Mouse (Mus musculus): Measurements from ENCODE around the gene Slc10a7. TPM values are rescaled to one million over a fixed set of nuclear protein-coding genes. Genes with fewer than 3 reads are reported as not detected.

The Slc10a7 gene
- polyA plus RNA-seq, 1 experiment = 3.5 TPM

DNA sequence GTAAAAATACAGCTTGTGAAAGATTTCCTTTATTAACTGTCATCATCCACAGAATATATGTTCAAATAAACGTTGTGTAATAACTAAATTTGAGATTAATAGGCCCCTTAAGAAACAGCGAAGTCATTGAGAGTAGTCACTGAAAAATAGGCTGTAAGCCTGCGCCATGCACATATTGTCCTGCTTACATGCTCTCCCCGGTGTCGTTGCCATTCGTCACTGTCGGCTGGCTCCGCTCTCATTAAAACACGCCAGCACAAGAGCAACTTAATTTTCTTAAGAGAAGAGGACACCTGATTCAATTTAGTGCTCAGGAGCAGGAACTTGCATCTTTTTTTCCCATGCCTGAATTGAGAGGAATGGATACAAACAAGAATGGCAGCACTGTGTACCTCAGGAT is 62.4 kb downstream of the Slc10a7 start:
- Histone ChIP-seq H3K4me3 (no peak overlapping the region), H3K79me2 (ENCODE audit: control insufficient read depth, insufficient read depth) (no peaks in the 10 kb centered on the region), H3ac (ENCODE audit: control insufficient read depth, insufficient read length) (no peak overlapping the region), H3K27me3 (ENCODE audit: control insufficient read depth, insufficient read depth, insufficient read length) (no peaks in the 10 kb centered on the region), H3K4me2 (ENCODE audit: low read depth) (no peak overlapping the region), H3K36me3 (ENCODE audit: control insufficient read depth, insufficient read depth) (no peaks in the 10 kb centered on the region)
- TF ChIP-seq CEBPB (IDR thresholded peaks at IDR 0.05; ENCODE audit: insufficient read depth, poor library complexity, severe bottlenecking) (no peak), REST (IDR thresholded peaks at IDR 0.05; ENCODE audit: insufficient read depth, insufficient read length) (no peak), TCF12 (IDR thresholded peaks at IDR 0.05; ENCODE audit: insufficient read depth, poor library complexity, severe bottlenecking) (no peak), MYOG (IDR thresholded peaks at IDR 0.05; ENCODE audit: control insufficient read depth in 1 of 3, insufficient read depth in 1 of 3, insufficient read length in 2 of 3, low read depth in 2 of 3) (no peak), POLR2A (IDR thresholded peaks at IDR 0.05; ENCODE audit: insufficient read length, low read depth) (no peak), POLR2AphosphoS2 (IDR thresholded peaks at IDR 0.05; ENCODE audit: insufficient read length, low read depth) (no peak), MYOD1 (IDR thresholded peaks at IDR 0.05; ENCODE audit: control insufficient read depth in 1 of 3, insufficient read length in 2 of 3, low read depth in 2 of 3) (no peak), SRF (IDR thresholded peaks at IDR 0.05; ENCODE audit: control insufficient read depth, insufficient read length, low read depth) (no peak), TCF3 (IDR thresholded peaks at IDR 0.05; ENCODE audit: insufficient read length, low read depth) (no peak), MAX (IDR thresholded peaks at IDR 0.05; ENCODE audit: low read depth) (no peak), USF1 (IDR thresholded peaks at IDR 0.05; ENCODE audit: low read depth) (no peak), E2F4 (IDR thresholded peaks at IDR 0.05; ENCODE audit: insufficient read depth) (no peak)

GRCm38 (mm10) chr8:78574207-78574606 is 65.1 kb downstream of the Slc10a7 start:
- Histone ChIP-seq H3K4me2 (ENCODE audit: low read depth) (no peak overlapping the region), H3K27me3 (ENCODE audit: control insufficient read depth, insufficient read depth, insufficient read length) (no peaks in the 10 kb centered on the region), H3K4me3 (no peak overlapping the region), H3ac (ENCODE audit: control insufficient read depth, insufficient read length) (no peak overlapping the region), H3K36me3 (ENCODE audit: control insufficient read depth, insufficient read depth) (no peaks in the 10 kb centered on the region), H3K79me2 (ENCODE audit: control insufficient read depth, insufficient read depth) (no peaks in the 10 kb centered on the region)
- TF ChIP-seq TCF3 (IDR thresholded peaks at IDR 0.05; ENCODE audit: insufficient read length, low read depth) = no peak
- no peak for TF ChIP-seq REST (IDR thresholded peaks at IDR 0.05; ENCODE audit: insufficient read depth, insufficient read length)
- TF ChIP-seq TCF12 (IDR thresholded peaks at IDR 0.05; ENCODE audit: insufficient read depth, poor library complexity, severe bottlenecking) = no peak
- no peak for TF ChIP-seq USF1 (IDR thresholded peaks at IDR 0.05; ENCODE audit: low read depth)
- no peak for TF ChIP-seq MYOG (IDR thresholded peaks at IDR 0.05; ENCODE audit: control insufficient read depth in 1 of 3, insufficient read depth in 1 of 3, insufficient read length in 2 of 3, low read depth in 2 of 3)
- TF ChIP-seq POLR2AphosphoS2 (IDR thresholded peaks at IDR 0.05; ENCODE audit: insufficient read length, low read depth) = no peak
- TF ChIP-seq E2F4 (IDR thresholded peaks at IDR 0.05; ENCODE audit: insufficient read depth) = no peak
- TF ChIP-seq POLR2A (IDR thresholded peaks at IDR 0.05; ENCODE audit: insufficient read length, low read depth) = no peak
- TF ChIP-seq SRF (IDR thresholded peaks at IDR 0.05; ENCODE audit: control insufficient read depth, insufficient read length, low read depth) = no peak
- TF ChIP-seq MYOD1 (IDR thresholded peaks at IDR 0.05; ENCODE audit: control insufficient read depth in 1 of 3, insufficient read length in 2 of 3, low read depth in 2 of 3) = no peak
- TF ChIP-seq MAX (IDR thresholded peaks at IDR 0.05; ENCODE audit: low read depth) = no peak
- no peak for TF ChIP-seq CEBPB (IDR thresholded peaks at IDR 0.05; ENCODE audit: insufficient read depth, poor library complexity, severe bottlenecking)

- no peaks in the 10 kb centered on the region for H3K36me3 ChIP-seq (ENCODE audit: control insufficient read depth, insufficient read depth)
- no peak overlapping the region for H3K4me2 ChIP-seq (ENCODE audit: low read depth)
- no peak overlapping the region for H3K4me3 ChIP-seq
- H3K79me2 ChIP-seq (ENCODE audit: control insufficient read depth, insufficient read depth) = no peaks in the 10 kb centered on the region
- no peak for TF ChIP-seq POLR2A (IDR thresholded peaks at IDR 0.05; ENCODE audit: insufficient read length, low read depth)
- no peak for TF ChIP-seq CEBPB (IDR thresholded peaks at IDR 0.05; ENCODE audit: insufficient read depth, poor library complexity, severe bottlenecking)
- TF ChIP-seq MYOD1 (IDR thresholded peaks at IDR 0.05; ENCODE audit: control insufficient read depth in 1 of 3, insufficient read length in 2 of 3, low read depth in 2 of 3) = no peak
- TF ChIP-seq TCF12 (IDR thresholded peaks at IDR 0.05; ENCODE audit: insufficient read depth, poor library complexity, severe bottlenecking) = no peak
- no peak for TF ChIP-seq SRF (IDR thresholded peaks at IDR 0.05; ENCODE audit: control insufficient read depth, insufficient read length, low read depth)
- TF ChIP-seq E2F4 (IDR thresholded peaks at IDR 0.05; ENCODE audit: insufficient read depth) = no peak
- TF ChIP-seq MYOG (IDR thresholded peaks at IDR 0.05; ENCODE audit: control insufficient read depth in 1 of 3, insufficient read depth in 1 of 3, insufficient read length in 2 of 3, low read depth in 2 of 3) = no peak
- no peaks in the 10 kb centered on the region for H3K27me3 ChIP-seq (ENCODE audit: control insufficient read depth, insufficient read depth, insufficient read length)
- no peak overlapping the region for H3ac ChIP-seq (ENCODE audit: control insufficient read depth, insufficient read length)
These were observed 68.4 kb downstream of the Slc10a7 start for GRCm38 (mm10) chr8:78577569-78577968.

DNA sequence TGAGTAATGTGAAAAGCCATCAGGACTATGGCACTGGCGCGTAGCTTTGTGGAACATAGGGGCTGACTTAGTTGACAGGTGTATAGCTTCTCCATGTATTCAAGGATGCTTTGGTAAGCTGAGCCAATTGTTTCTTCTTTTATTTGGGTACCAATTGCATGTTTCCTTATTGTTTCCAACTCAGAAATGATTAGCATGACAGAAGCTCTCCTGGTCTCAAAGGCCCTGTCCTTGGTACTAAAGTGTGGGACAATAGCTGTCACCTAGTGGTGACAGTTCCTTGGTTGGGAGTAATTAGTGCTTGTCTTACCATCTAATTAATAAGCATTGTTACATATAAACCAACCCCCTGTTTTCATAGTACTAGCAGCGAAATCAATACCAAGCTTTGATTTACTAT is 68.9 kb downstream of the Slc10a7 start:
- H3K4me3 ChIP-seq = no peak overlapping the region
- TF ChIP-seq TCF12 (IDR thresholded peaks at IDR 0.05; ENCODE audit: insufficient read depth, poor library complexity, severe bottlenecking) = no peak
- no peak overlapping the region for H3ac ChIP-seq (ENCODE audit: control insufficient read depth, insufficient read length)
- H3K36me3 ChIP-seq (ENCODE audit: control insufficient read depth, insufficient read depth) = no peaks in the 10 kb centered on the region
- H3K4me2 ChIP-seq (ENCODE audit: low read depth) = no peak overlapping the region
- peaks cover 3% of the 10 kb centered on the region for H3K79me2 ChIP-seq (ENCODE audit: control insufficient read depth, insufficient read depth)
- no peaks in the 10 kb centered on the region for H3K27me3 ChIP-seq (ENCODE audit: control insufficient read depth, insufficient read depth, insufficient read length)

DNA sequence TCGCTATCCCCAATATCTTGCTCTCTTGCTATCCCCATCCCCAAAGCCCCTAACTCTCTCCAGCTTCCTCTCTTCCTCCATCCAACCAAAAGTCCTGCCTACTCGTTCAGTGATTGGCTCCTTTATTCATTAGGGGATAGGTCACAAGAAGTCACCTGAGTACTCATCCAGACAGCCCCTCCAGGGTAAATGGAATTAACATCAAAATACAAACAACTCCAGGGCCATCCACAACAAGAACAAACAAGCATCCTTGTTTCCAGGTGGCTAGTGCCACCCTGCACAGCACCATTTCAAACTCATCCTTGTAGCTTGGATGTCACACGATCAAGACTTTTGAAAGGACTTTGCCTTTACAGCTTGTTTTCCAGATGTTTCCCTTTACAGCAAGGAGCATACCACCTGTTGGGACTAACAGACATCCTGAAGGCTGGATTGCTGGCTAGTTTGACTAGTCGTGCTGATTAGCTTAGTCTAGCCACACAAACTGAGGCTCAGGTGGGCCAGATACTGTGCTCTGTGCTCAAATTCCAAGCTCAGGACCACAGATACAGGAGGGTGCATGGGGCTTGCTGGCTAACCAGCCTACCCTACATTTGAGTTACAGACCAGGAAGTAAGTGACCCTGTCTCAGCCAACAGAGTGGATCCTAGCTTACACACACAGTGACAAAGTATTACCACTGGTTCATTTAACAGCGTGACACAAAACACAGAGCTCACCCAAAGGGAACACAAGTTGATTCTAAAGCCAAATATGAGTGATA is 75.0 kb downstream of the Slc10a7 start:
- TF ChIP-seq MAX (IDR thresholded peaks at IDR 0.05; ENCODE audit: low read depth) (no peak), POLR2AphosphoS2 (IDR thresholded peaks at IDR 0.05; ENCODE audit: insufficient read length, low read depth) (no peak), E2F4 (IDR thresholded peaks at IDR 0.05; ENCODE audit: insufficient read depth) (no peak), SRF (IDR thresholded peaks at IDR 0.05; ENCODE audit: control insufficient read depth, insufficient read length, low read depth) (no peak), MYOG (IDR thresholded peaks at IDR 0.05; ENCODE audit: control insufficient read depth in 1 of 3, insufficient read depth in 1 of 3, insufficient read length in 2 of 3, low read depth in 2 of 3) (no peak), REST (IDR thresholded peaks at IDR 0.05; ENCODE audit: insufficient read depth, insufficient read length) (no peak), POLR2A (IDR thresholded peaks at IDR 0.05; ENCODE audit: insufficient read length, low read depth) (no peak), CEBPB (IDR thresholded peaks at IDR 0.05; ENCODE audit: insufficient read depth, poor library complexity, severe bottlenecking) (no peak), USF1 (IDR thresholded peaks at IDR 0.05; ENCODE audit: low read depth) (no peak), TCF12 (IDR thresholded peaks at IDR 0.05; ENCODE audit: insufficient read depth, poor library complexity, severe bottlenecking) (no peak), TCF3 (IDR thresholded peaks at IDR 0.05; ENCODE audit: insufficient read length, low read depth) (no peak), MYOD1 (IDR thresholded peaks at IDR 0.05; ENCODE audit: control insufficient read depth in 1 of 3, insufficient read length in 2 of 3, low read depth in 2 of 3) (no peak)
- Histone ChIP-seq H3K79me2 (ENCODE audit: control insufficient read depth, insufficient read depth) (peaks cover 3% of the 10 kb centered on the region), H3K4me3 (no peak overlapping the region), H3K27me3 (ENCODE audit: control insufficient read depth, insufficient read depth, insufficient read length) (no peaks in the 10 kb centered on the region), H3K36me3 (ENCODE audit: control insufficient read depth, insufficient read depth) (no peaks in the 10 kb centered on the region), H3ac (ENCODE audit: control insufficient read depth, insufficient read length) (no peak overlapping the region), H3K4me2 (ENCODE audit: low read depth) (peak overlapping the region; percentile 42)

Data from myocyte (in vitro differentiated cells).